Comparison of ENCODE assay signal across 10 mouse cellular contexts in the genomic region with DNA sequence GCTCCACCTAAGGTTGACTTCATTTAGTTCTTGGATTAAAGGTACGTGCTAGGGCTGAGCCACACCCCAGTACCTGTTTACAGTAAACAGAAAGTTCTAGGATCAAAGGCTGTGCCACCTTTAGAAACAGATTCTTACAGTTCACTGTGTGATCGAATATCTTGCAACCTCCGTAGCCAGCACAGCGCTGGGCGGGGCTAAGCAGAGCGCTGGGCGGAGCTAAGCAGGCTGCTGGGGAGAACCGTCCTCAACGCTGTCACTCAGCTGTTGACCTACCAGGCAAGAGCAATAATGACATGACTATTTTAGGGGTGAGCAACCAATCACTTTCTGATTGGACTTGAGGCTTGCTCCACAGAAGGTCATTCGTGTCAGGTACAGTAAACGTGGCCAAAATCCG. TPM values are rescaled to one million over a fixed set of nuclear protein-coding genes. Genes with fewer than 3 reads are reported as not detected.
DNase-seq lines count a peak whose midpoint lies in the region; ATAC-seq and TF ChIP-seq lines count a peak whose summit lies in the region.
"Had no signal": no experiment of that assay in that cellular context is flagged by ENCODE, and none has a peak within 500 bp of the region (broad histone marks: within the 10 kb centered on the region; RNA-seq: fewer than 3 reads in every experiment).

No protein-coding gene starts in this region.

- DNase-seq in midbrain, embryonic 14.5 days: peak; percentile 42
- no peak for DNase-seq in midbrain, postnatal 0 days (ENCODE audit: low spot score)
- DNase-seq in kidney, adult 9 months: peak; percentile 75
- DNase-seq in lung, postnatal 10 days: peak; percentile 49
- peak; percentile 70 for DNase-seq in stomach, postnatal 0 days (ENCODE audit: low spot score)
- DNase-seq in gastrocnemius, postnatal 14 days: no peak
- no peak for DNase-seq in urinary bladder, adult 18-20 months (ENCODE audit: low spot score in 2 of 2)

- no peak for ATAC-seq in midbrain, embryonic 14.5 days (ENCODE audit: low FRiP score, low TSS enrichment)
- ATAC-seq in midbrain, postnatal 0 days (ENCODE audit: low FRiP score): no peak
- no peak for ATAC-seq in embryonic facial prominence, embryonic 15.5 days (ENCODE audit: insufficient number of reproducible peaks, low FRiP score, low TSS enrichment, low read depth)
- peak; percentile 67 for ATAC-seq in stomach, postnatal 0 days (ENCODE audit: low FRiP score, low TSS enrichment)

- no peak for TF ChIP-seq EP300 in stomach, postnatal 0 days (optimal IDR thresholded peaks at IDR 0.05)

- no peak for TF ChIP-seq CTCF in midbrain, postnatal 0 days (IDR thresholded peaks at IDR 0.05)
- no peak for TF ChIP-seq CTCF in stomach, postnatal 0 days (IDR thresholded peaks at IDR 0.05; ENCODE audit: low read depth)

- no peak overlapping the region for H3K9ac ChIP-seq in midbrain, embryonic 14.5 days (replicated peaks; ENCODE audit: low read length)
- H3K9ac ChIP-seq in midbrain, postnatal 0 days (replicated peaks; ENCODE audit: low read length, poor library complexity, severe bottlenecking): no peak overlapping the region
- no peak overlapping the region for H3K9ac ChIP-seq in embryonic facial prominence, embryonic 15.5 days
- no peak overlapping the region for H3K9ac ChIP-seq in stomach, postnatal 0 days (ENCODE audit: low read length)

- no peak overlapping the region for H3K27ac ChIP-seq in midbrain, embryonic 14.5 days (replicated peaks; ENCODE audit: low read depth, low read length)
- no peak overlapping the region for H3K27ac ChIP-seq in midbrain, postnatal 0 days (ENCODE audit: low read depth, low read length)
- no peak overlapping the region for H3K27ac ChIP-seq in embryonic facial prominence, embryonic 15.5 days (replicated peaks)
- no peak overlapping the region for H3K27ac ChIP-seq in stomach, postnatal 0 days (replicated peaks)

- peak overlapping the region; percentile 9; the same call in 1 of the 2 replicates for H3K4me2 ChIP-seq in midbrain, embryonic 14.5 days (ENCODE audit: low read length)
- no peak overlapping the region for H3K4me2 ChIP-seq in midbrain, postnatal 0 days (ENCODE audit: low read depth, low read length, poor library complexity, severe bottlenecking)
- H3K4me2 ChIP-seq in embryonic facial prominence, embryonic 15.5 days (replicated peaks): peak overlapping the region; percentile 33
- no peak overlapping the region for H3K4me2 ChIP-seq in stomach, postnatal 0 days (replicated peaks; ENCODE audit: low read depth)

- no peaks in the 10 kb centered on the region for H3K27me3 ChIP-seq in midbrain, embryonic 14.5 days (ENCODE audit: control insufficient read depth, insufficient read depth, low read length)
- no peaks in the 10 kb centered on the region for H3K27me3 ChIP-seq in midbrain, postnatal 0 days (ENCODE audit: insufficient read depth, low read length)
- H3K27me3 ChIP-seq in embryonic facial prominence, embryonic 15.5 days: no peaks in the 10 kb centered on the region
- no peaks in the 10 kb centered on the region for H3K27me3 ChIP-seq in stomach, postnatal 0 days (ENCODE audit: control insufficient read depth, insufficient read depth, low read length)

- H3K9me3 ChIP-seq in midbrain, embryonic 14.5 days (ENCODE audit: control insufficient read depth, low read length): no peaks in the 10 kb centered on the region
- H3K9me3 ChIP-seq in midbrain, postnatal 0 days (ENCODE audit: low read length): no peaks in the 10 kb centered on the region
- H3K9me3 ChIP-seq in embryonic facial prominence, embryonic 15.5 days (replicated peaks): no peaks in the 10 kb centered on the region
- H3K9me3 ChIP-seq in stomach, postnatal 0 days (ENCODE audit: control insufficient read depth, low read length): no peaks in the 10 kb centered on the region

- WGBS in midbrain, embryonic 14.5 days: 14% methylated on average over 12 of the region's 12 CpGs
- WGBS in midbrain, postnatal 0 days: 11% methylated on average over 12 of the region's 12 CpGs
- WGBS in embryonic facial prominence, embryonic 15.5 days: 7% methylated on average over 12 of the region's 12 CpGs
- 9% methylated on average over 12 of the region's 12 CpGs for WGBS in stomach, postnatal 0 days

- H3K4me1 ChIP-seq in midbrain, embryonic 14.5 days (ENCODE audit: control insufficient read depth, insufficient read depth, low read length): no peaks in the 10 kb centered on the region
- no peaks in the 10 kb centered on the region for H3K4me1 ChIP-seq in midbrain, postnatal 0 days (ENCODE audit: insufficient read depth, low read length)
- H3K4me1 ChIP-seq in embryonic facial prominence, embryonic 15.5 days: no peaks in the 10 kb centered on the region; the same call in 1 of the 2 replicates
- H3K4me1 ChIP-seq in stomach, postnatal 0 days (replicated peaks; ENCODE audit: control insufficient read depth, insufficient read depth): no peaks in the 10 kb centered on the region

- H3K36me3 ChIP-seq in midbrain, embryonic 14.5 days (ENCODE audit: control insufficient read depth, insufficient read depth, low read length): no peaks in the 10 kb centered on the region
- H3K36me3 ChIP-seq in midbrain, postnatal 0 days (ENCODE audit: insufficient read depth, low read length): no peaks in the 10 kb centered on the region
- no peaks in the 10 kb centered on the region for H3K36me3 ChIP-seq in embryonic facial prominence, embryonic 15.5 days
- H3K36me3 ChIP-seq in stomach, postnatal 0 days (ENCODE audit: control insufficient read depth, insufficient read depth, low read length): no peaks in the 10 kb centered on the region

- no peak overlapping the region for H3K4me3 ChIP-seq in midbrain, embryonic 14.5 days (replicated peaks; ENCODE audit: low read depth, low read length)
- H3K4me3 ChIP-seq in midbrain, postnatal 0 days (ENCODE audit: low read depth, low read length): no peak overlapping the region
- H3K4me3 ChIP-seq in embryonic facial prominence, embryonic 15.5 days (replicated peaks): 0 out of 2 replicates have a peak overlapping the region, but pooled peaks have one; percentile 0
- no peak overlapping the region for H3K4me3 ChIP-seq in stomach, postnatal 0 days (ENCODE audit: low read depth, low read length)

- intact Hi-C loops in gastrocnemius, postnatal 14 days (cut with DNase I; ENCODE audit: low total_unique reads): no loop called here

RNA-seq across cellular contexts. Expression of gene Letmd1, which starts 7.9 kb away (rescaled TPM):
- polyA plus RNA-seq in midbrain, embryonic 14.5 days (2014; fragmentation: Nextera tagmentation; extraction: Ambion mirVana): 44.8 and 51.9 TPM in 2 replicates
- 80.9 and 86.0 TPM in 2 replicates for total RNA-seq in midbrain, postnatal 0 days (2014; rRNA removed)
- 53.0 and 55.0 TPM in 2 replicates for polyA plus RNA-seq in midbrain, postnatal 0 days (2015; fragmentation: Nextera tagmentation; extraction: Ambion mirVana)
- 29.6 and 30.2 TPM in 2 replicates for polyA plus RNA-seq in embryonic facial prominence, embryonic 15.5 days (2015; fragmentation: Nextera tagmentation; extraction: Ambion mirVana)
- 9.8 and 10.9 TPM in 2 replicates for polyA plus RNA-seq in stomach, postnatal 0 days (2015; fragmentation: Nextera tagmentation; extraction: Ambion mirVana)
- total RNA-seq in gastrocnemius, postnatal 14 days (2021): 10 to 100 TPM in 1 of 2 experiments, 1 to 10 TPM in 1; 9.2 to 10.5 TPM

RNA-seq across cellular contexts. Expression of gene Csrnp2, which starts 34.3 kb away (rescaled TPM):
- 51.9 and 53.5 TPM in 2 replicates for polyA plus RNA-seq in midbrain, embryonic 14.5 days (2014; fragmentation: Nextera tagmentation; extraction: Ambion mirVana)
- 61.5 and 66.3 TPM in 2 replicates for total RNA-seq in midbrain, postnatal 0 days (2014; rRNA removed)
- 35.8 and 37.0 TPM in 2 replicates for polyA plus RNA-seq in midbrain, postnatal 0 days (2015; fragmentation: Nextera tagmentation; extraction: Ambion mirVana)
- 17.4 and 18.8 TPM in 2 replicates for polyA plus RNA-seq in embryonic facial prominence, embryonic 15.5 days (2015; fragmentation: Nextera tagmentation; extraction: Ambion mirVana)
- 2.6 and 2.8 TPM in 2 replicates for polyA plus RNA-seq in stomach, postnatal 0 days (2015; fragmentation: Nextera tagmentation; extraction: Ambion mirVana)
- 1 to 10 TPM; 1.9 to 2.9 TPM for total RNA-seq in gastrocnemius, postnatal 14 days (2021)

RNA-seq across cellular contexts. Expression of gene Slc11a2, which starts 36.1 kb away (rescaled TPM):
- 18.5 and 21.6 TPM in 2 replicates for polyA plus RNA-seq in midbrain, embryonic 14.5 days (2014; fragmentation: Nextera tagmentation; extraction: Ambion mirVana)
- total RNA-seq in midbrain, postnatal 0 days (2014; rRNA removed): 29.5 and 34.4 TPM in 2 replicates
- polyA plus RNA-seq in midbrain, postnatal 0 days (2015; fragmentation: Nextera tagmentation; extraction: Ambion mirVana): 17.0 and 23.6 TPM in 2 replicates
- polyA plus RNA-seq in embryonic facial prominence, embryonic 15.5 days (2015; fragmentation: Nextera tagmentation; extraction: Ambion mirVana): 23.6 and 25.9 TPM in 2 replicates
- polyA plus RNA-seq in stomach, postnatal 0 days (2015; fragmentation: Nextera tagmentation; extraction: Ambion mirVana): 12.2 and 15.8 TPM in 2 replicates
- 10 to 100 TPM; 32.3 to 34.8 TPM for total RNA-seq in gastrocnemius, postnatal 14 days (2021)

RNA-seq across cellular contexts. Expression of gene Gm5475, which starts 39.0 kb away (rescaled TPM):
- polyA plus RNA-seq in midbrain, embryonic 14.5 days (2014; fragmentation: Nextera tagmentation; extraction: Ambion mirVana): not detected in 2 replicates
- not detected in 2 replicates for total RNA-seq in midbrain, postnatal 0 days (2014; rRNA removed)
- 0.15 and 0.17 TPM in 2 replicates for polyA plus RNA-seq in midbrain, postnatal 0 days (2015; fragmentation: Nextera tagmentation; extraction: Ambion mirVana)
- polyA plus RNA-seq in embryonic facial prominence, embryonic 15.5 days (2015; fragmentation: Nextera tagmentation; extraction: Ambion mirVana): 0.07 TPM in 1 of 2 replicates, not detected in the other
- polyA plus RNA-seq in stomach, postnatal 0 days (2015; fragmentation: Nextera tagmentation; extraction: Ambion mirVana): 0.11 and 0.15 TPM in 2 replicates
- not detected for total RNA-seq in gastrocnemius, postnatal 14 days (2021)
- total RNA-seq: adrenal gland, adult 18-20 months had no signal
- polyA plus RNA-seq: spleen, adult 2 months had no signal

Comparison
In these comparisons a context has a peak if more than half of its experiments do, and no peak if none do; other contexts are left out.
1. DNase-seq: peak in midbrain, embryonic 14.5 days (single experiment), kidney, adult 9 months (single experiment), lung, postnatal 10 days (single experiment) and stomach, postnatal 0 days (single experiment); none in midbrain, postnatal 0 days (single experiment), gastrocnemius, postnatal 14 days (single experiment) and urinary bladder, adult 18-20 months (0 of 2).
2. H3K4me2 ChIP-seq: peak in midbrain, embryonic 14.5 days (single experiment) and embryonic facial prominence, embryonic 15.5 days (single experiment); none in midbrain, postnatal 0 days (single experiment) and stomach, postnatal 0 days (single experiment).